Mouse (Mus musculus): Measurements from ENCODE around the gene Cep104.

DNA sequence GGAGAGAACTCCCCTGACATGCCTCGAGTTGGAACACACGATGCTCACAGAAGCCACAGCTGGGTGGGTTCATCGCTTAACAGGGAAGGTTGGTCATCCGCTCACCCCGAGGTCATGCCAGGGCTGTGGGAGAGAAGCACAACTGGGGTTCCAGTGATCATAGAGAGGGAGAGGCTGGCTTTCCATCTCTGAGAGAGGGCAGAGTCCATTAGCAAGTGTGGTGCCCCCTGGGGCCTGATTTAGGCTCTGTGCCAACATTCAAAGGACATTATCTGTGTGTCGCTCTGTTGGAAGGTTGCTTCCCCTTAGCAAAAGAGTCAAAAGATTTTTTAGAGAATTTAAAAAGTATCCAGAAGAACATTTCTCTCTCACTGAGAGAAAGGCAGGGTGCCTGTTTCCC is 30.7 kb upstream of the Cep104 start:
- no peak for TF ChIP-seq CTCF (IDR thresholded peaks at IDR 0.05; ENCODE audit: control insufficient read depth, insufficient read depth, insufficient replicate concordance, low read depth, low read length)
- no peak for TF ChIP-seq POLR2A (IDR thresholded peaks at IDR 0.05; ENCODE audit: control insufficient read depth, low read depth, low read length)

Data from testis, adult 2 months (tissue).